Mouse (Mus musculus) bone marrow, adult 2 months (tissue): Measurements from ENCODE around the gene Mef2c.

Experiments
- CTCF ChIP-seq: fragments of 200-500 bp; IDR thresholded peaks from 2 replicates; pipeline ENCODE4 v1.5.1; 2011; ENCODE audit warnings: low read length, control low read depth; ENCODE audit not compliant: control insufficient read depth, insufficient read depth
- POLR2A ChIP-seq: fragments of 200-500 bp; IDR thresholded peaks from 2 replicates; pipeline ENCODE4 v1.6.1; 2011; ENCODE audit warnings: low read depth, mild to moderate bottlenecking, control low read depth, low read length, borderline replicate concordance; ENCODE audit not compliant: control insufficient read depth

GRCm38 (mm10) chr13:83649795-83650476 lies 146.1 kb downstream of the Mef2c start:
- TF ChIP-seq POLR2A, result no peak
- TF ChIP-seq CTCF, result no peak
